Mouse (Mus musculus): ENCODE results near the gene 4930522H14Rik. TPM values are rescaled to one million over a fixed set of nuclear protein-coding genes. Genes with fewer than 3 reads are reported as not detected.
A peak's percentile ranks its signal among the peaks of the same experiment; 100 is the strongest.

The 4930522H14Rik gene
- polyA plus RNA-seq, 1 experiment from 2014 or later = not detected

DNA sequence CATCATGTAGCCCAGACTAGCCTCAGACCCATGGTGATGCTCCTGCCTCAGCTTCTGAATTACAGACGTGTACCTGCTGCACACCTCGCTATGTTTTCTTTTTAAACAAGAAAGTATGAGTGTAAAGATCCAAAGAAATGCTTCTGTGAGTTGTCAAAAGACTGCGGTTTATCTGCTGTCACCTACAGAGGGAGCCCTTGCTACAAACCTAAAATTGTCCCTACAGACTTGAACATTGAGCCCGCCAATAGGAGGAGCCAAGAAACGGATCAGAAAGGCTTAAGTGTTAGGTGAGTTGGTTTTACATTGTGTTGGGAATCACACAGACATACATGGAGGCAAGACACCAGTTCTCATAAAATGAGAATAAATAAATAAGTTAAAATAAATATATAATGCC lies 26.2 kb downstream of the 4930522H14Rik start:
- Histone ChIP-seq H3K9ac (ENCODE audit: low read depth, low read length) (no peak overlapping the region), H3K36me3 (ENCODE audit: control insufficient read depth, insufficient read depth) (no peaks in the 10 kb centered on the region), H3K27ac (ENCODE audit: low read depth, low read length) (no peak overlapping the region), H3K9me3 (ENCODE audit: control insufficient read depth) (no peaks in the 10 kb centered on the region), H3K4me3 (ENCODE audit: low read depth, low read length) (no peak overlapping the region), H3K27me3 (replicated peaks; ENCODE audit: control insufficient read depth, insufficient read depth, low read length) (no peaks in the 10 kb centered on the region), H3K4me1 (replicated peaks; ENCODE audit: control insufficient read depth, insufficient read depth, low read length) (no peaks in the 10 kb centered on the region), H3K4me2 (replicated peaks; ENCODE audit: low read depth) (no peak overlapping the region)
- TF ChIP-seq CTCF (IDR thresholded peaks at IDR 0.05; ENCODE audit: low read depth) = peak; percentile 86
- no peak for ATAC-seq
- WGBS = 2% methylated on average over 5 of the region's 5 CpGs

DNA sequence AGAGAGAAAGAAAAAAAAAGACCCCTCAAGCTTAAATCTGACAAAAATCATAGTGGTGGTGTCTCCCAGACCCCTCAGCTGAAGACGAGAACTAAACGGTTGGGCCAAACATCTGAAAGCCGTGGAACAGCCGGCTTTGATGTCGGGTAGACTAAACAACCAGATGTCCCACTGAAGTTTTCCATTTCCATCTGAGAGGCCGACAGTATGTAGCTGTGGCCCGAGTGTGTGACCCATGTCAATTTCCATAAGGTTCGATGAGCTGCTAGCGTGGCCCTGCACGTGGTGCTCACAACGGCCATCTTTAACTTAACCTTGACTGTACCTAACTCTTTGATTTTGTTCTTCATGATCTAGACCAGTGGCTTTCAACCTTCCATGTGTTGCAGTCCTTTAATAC lies 32.6 kb downstream of the 4930522H14Rik start:
- 72% methylated on average over 11 of the region's 11 CpGs for WGBS
- H3K27ac ChIP-seq (ENCODE audit: low read depth, low read length) = no peak overlapping the region
- H3K4me3 ChIP-seq (ENCODE audit: low read depth, low read length) = no peak overlapping the region
- no peaks in the 10 kb centered on the region for H3K4me1 ChIP-seq (replicated peaks; ENCODE audit: control insufficient read depth, insufficient read depth, low read length)
- no peak for ATAC-seq
- no peak overlapping the region for H3K9ac ChIP-seq (ENCODE audit: low read depth, low read length)
- H3K27me3 ChIP-seq (replicated peaks; ENCODE audit: control insufficient read depth, insufficient read depth, low read length) = no peaks in the 10 kb centered on the region
- no peak overlapping the region for H3K4me2 ChIP-seq (replicated peaks; ENCODE audit: low read depth)
- TF ChIP-seq CTCF (IDR thresholded peaks at IDR 0.05; ENCODE audit: low read depth) = no peak
- no peaks in the 10 kb centered on the region for H3K9me3 ChIP-seq (ENCODE audit: control insufficient read depth)
- H3K36me3 ChIP-seq (ENCODE audit: control insufficient read depth, insufficient read depth) = no peaks in the 10 kb centered on the region

DNA sequence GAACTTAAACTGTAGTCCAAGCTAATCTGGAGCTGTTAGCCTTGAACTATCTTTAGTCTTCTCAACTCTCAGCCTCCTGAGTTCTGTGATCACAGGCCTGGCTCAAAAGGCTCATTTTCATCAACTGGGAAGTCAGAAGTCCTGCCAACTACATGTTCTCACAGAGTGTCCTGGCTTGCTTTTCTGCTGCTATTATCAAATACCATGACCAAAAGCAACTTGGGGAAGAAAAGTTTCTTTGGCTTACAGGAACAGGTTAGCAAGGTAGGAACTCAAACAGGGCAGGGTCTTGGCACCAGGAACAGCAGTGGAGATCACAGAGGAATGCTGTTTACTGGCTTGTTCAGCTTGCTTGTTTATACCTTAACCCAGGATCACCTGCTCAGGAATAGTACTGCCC lies 37.5 kb downstream of the 4930522H14Rik start:
- Histone ChIP-seq H3K27ac (ENCODE audit: low read depth, low read length) (no peak overlapping the region), H3K27me3 (replicated peaks; ENCODE audit: control insufficient read depth, insufficient read depth, low read length) (no peaks in the 10 kb centered on the region), H3K9ac (ENCODE audit: low read depth, low read length) (no peak overlapping the region), H3K4me1 (replicated peaks; ENCODE audit: control insufficient read depth, insufficient read depth, low read length) (no peaks in the 10 kb centered on the region), H3K36me3 (ENCODE audit: control insufficient read depth, insufficient read depth) (no peaks in the 10 kb centered on the region), H3K4me3 (ENCODE audit: low read depth, low read length) (no peak overlapping the region), H3K9me3 (ENCODE audit: control insufficient read depth) (no peaks in the 10 kb centered on the region), H3K4me2 (replicated peaks; ENCODE audit: low read depth) (no peak overlapping the region)
- TF ChIP-seq CTCF (IDR thresholded peaks at IDR 0.05; ENCODE audit: low read depth) = no peak
- no peak for ATAC-seq

DNA sequence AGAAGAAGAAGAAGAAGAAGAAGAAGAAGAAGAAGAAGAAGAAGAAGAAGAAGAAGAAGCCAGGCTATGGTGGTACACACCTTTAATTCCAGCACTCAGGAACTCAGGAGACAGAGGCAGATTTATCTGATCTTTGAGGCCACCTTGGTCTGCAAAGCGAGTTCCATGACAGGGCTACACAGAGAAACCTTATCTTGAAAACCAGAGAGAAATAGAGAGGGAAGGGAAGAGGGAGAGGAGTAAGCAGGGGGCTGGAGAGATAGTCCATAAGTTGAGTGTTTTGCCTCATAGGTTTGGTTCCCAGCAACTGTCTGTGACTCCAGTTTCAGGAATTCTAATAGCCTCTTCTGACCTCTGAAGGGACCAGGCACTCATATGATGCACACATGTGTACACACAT lies 42.3 kb downstream of the 4930522H14Rik start:
- Histone ChIP-seq H3K4me3 (ENCODE audit: low read depth, low read length) (no peak overlapping the region), H3K27ac (ENCODE audit: low read depth, low read length) (no peak overlapping the region), H3K4me2 (replicated peaks; ENCODE audit: low read depth) (no peak overlapping the region), H3K27me3 (replicated peaks; ENCODE audit: control insufficient read depth, insufficient read depth, low read length) (no peaks in the 10 kb centered on the region), H3K36me3 (ENCODE audit: control insufficient read depth, insufficient read depth) (no peaks in the 10 kb centered on the region), H3K4me1 (replicated peaks; ENCODE audit: control insufficient read depth, insufficient read depth, low read length) (no peaks in the 10 kb centered on the region), H3K9ac (ENCODE audit: low read depth, low read length) (no peak overlapping the region), H3K9me3 (ENCODE audit: control insufficient read depth) (no peaks in the 10 kb centered on the region)
- TF ChIP-seq CTCF (IDR thresholded peaks at IDR 0.05; ENCODE audit: low read depth) = no peak
- 40% methylated on average over 1 of the region's 1 CpGs for WGBS
- no peak for ATAC-seq

DNA sequence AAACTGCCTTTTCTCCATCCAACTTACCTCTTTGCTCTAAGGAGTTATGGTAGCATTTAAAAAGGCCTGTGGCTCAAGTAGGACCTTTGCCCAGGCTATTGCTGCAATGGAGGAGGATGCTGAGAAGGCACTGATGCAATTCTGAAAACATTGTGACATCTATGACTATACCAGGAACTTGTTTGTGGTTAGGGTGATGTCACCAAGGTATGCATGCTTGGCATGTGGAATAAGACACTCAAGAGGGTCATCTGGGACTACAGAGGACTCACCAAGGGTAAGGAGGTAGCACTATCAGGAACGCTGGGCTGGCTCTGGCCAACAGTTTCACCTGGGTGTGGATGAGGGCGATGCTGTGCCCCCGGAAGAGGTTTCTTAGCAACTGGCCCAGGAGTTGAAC lies 46.5 kb downstream of the 4930522H14Rik start, which contains the start of gene Rnf11:
Gene Rnf11, minus strand, starts transcription at position 108 of the 400 bp plus-strand sequence.
- Histone ChIP-seq H3K4me2 (replicated peaks; ENCODE audit: low read depth) (no peak within 1 kb of the TSS), H3K9me3 (ENCODE audit: control insufficient read depth) (no peaks in the 10 kb centered on the region), H3K9ac (ENCODE audit: low read depth, low read length) (no peak within 1 kb of the TSS), H3K27me3 (replicated peaks; ENCODE audit: control insufficient read depth, insufficient read depth, low read length) (no peaks in the 10 kb centered on the region), H3K4me3 (ENCODE audit: low read depth, low read length) (no peak within 1 kb of the TSS), H3K27ac (ENCODE audit: low read depth, low read length) (no peak within 1 kb of the TSS), H3K4me1 (replicated peaks; ENCODE audit: control insufficient read depth, insufficient read depth, low read length) (no peaks in the 10 kb centered on the region), H3K36me3 (ENCODE audit: control insufficient read depth, insufficient read depth) (no peaks in the 10 kb centered on the region)
- peak; percentile 73 for ATAC-seq
- TF ChIP-seq CTCF (IDR thresholded peaks at IDR 0.05; ENCODE audit: low read depth) = no peak
- 64% methylated on average over 3 of the region's 3 CpGs for WGBS

GRCm38 (mm10) chr4:109482701-109483100 lies 48.4 kb downstream of the 4930522H14Rik start:
- TF ChIP-seq CTCF (IDR thresholded peaks at IDR 0.05; ENCODE audit: low read depth) = no peak
- Histone ChIP-seq H3K9me3 (ENCODE audit: control insufficient read depth) (no peaks in the 10 kb centered on the region), H3K27ac (ENCODE audit: low read depth, low read length) (no peak overlapping the region), H3K36me3 (ENCODE audit: control insufficient read depth, insufficient read depth) (no peaks in the 10 kb centered on the region), H3K4me1 (replicated peaks; ENCODE audit: control insufficient read depth, insufficient read depth, low read length) (no peaks in the 10 kb centered on the region), H3K9ac (ENCODE audit: low read depth, low read length) (no peak overlapping the region), H3K4me2 (replicated peaks; ENCODE audit: low read depth) (no peak overlapping the region), H3K4me3 (ENCODE audit: low read depth, low read length) (no peak overlapping the region), H3K27me3 (replicated peaks; ENCODE audit: control insufficient read depth, insufficient read depth, low read length) (no peaks in the 10 kb centered on the region)
- ATAC-seq = no peak
- WGBS = 90% methylated on average over 1 of the region's 1 CpGs

GRCm38 (mm10) chr4:109481424-109481823 lies 49.7 kb downstream of the 4930522H14Rik start:
- H3K36me3 ChIP-seq (ENCODE audit: control insufficient read depth, insufficient read depth) = no peaks in the 10 kb centered on the region
- no peak for TF ChIP-seq CTCF (IDR thresholded peaks at IDR 0.05; ENCODE audit: low read depth)
- H3K4me3 ChIP-seq (ENCODE audit: low read depth, low read length) = no peak overlapping the region
- no peak overlapping the region for H3K9ac ChIP-seq (ENCODE audit: low read depth, low read length)
- no peak overlapping the region for H3K4me2 ChIP-seq (replicated peaks; ENCODE audit: low read depth)
- no peak for ATAC-seq
- H3K4me1 ChIP-seq (replicated peaks; ENCODE audit: control insufficient read depth, insufficient read depth, low read length) = no peaks in the 10 kb centered on the region
- WGBS = 82% methylated on average over 2 of the region's 2 CpGs
- no peak overlapping the region for H3K27ac ChIP-seq (ENCODE audit: low read depth, low read length)
- H3K9me3 ChIP-seq (ENCODE audit: control insufficient read depth) = no peaks in the 10 kb centered on the region
- no peaks in the 10 kb centered on the region for H3K27me3 ChIP-seq (replicated peaks; ENCODE audit: control insufficient read depth, insufficient read depth, low read length)

All from intestine, postnatal 0 days (tissue).